Mouse (Mus musculus) bone marrow macrophage, adult 2 months (primary cell): ENCODE data around the gene Polr2g. TPM values are rescaled to one million over a fixed set of nuclear protein-coding genes. Genes with fewer than 3 reads are reported as not detected.

Source experiments
- H3K27ac ChIP-seq: 2 replicates; pipeline ENCODE4 v1.5.1; 2012; ENCODE audit warnings: low read depth, low read length; ENCODE audit not compliant: insufficient read depth
- H3K4me1 ChIP-seq: 2 replicates; pipeline ENCODE4 v1.6.1; 2012; ENCODE audit warnings: low read length; ENCODE audit not compliant: control insufficient read depth, insufficient read depth
- H3K4me3 ChIP-seq: 2 replicates; pipeline ENCODE4 v1.5.1; 2012; ENCODE audit warnings: mild to moderate bottlenecking, low read length, moderate library complexity; ENCODE audit not compliant: insufficient read depth
- CTCF ChIP-seq: IDR thresholded peaks from 2 replicates; pipeline ENCODE4 v1.5.1; 2012; ENCODE audit warnings: low read depth, mild to moderate bottlenecking, low read length, moderate library complexity
- POLR2A ChIP-seq: IDR thresholded peaks from 2 replicates; pipeline ENCODE4 v1.6.1; 2012; ENCODE audit warnings: mild to moderate bottlenecking, low read depth, low read length, borderline replicate concordance
- polyA plus RNA-seq: library from polyadenylated mRNA; stranded (reverse); fragments of >200 nt; gene quantifications from 2 replicates; pipeline ENCODE4 v1.2.4, GENCODE M21; 2012; ENCODE audit not compliant: missing spikeins, insufficient read depth, insufficient read length

The Polr2g gene
- polyA plus RNA-seq, 1 experiment, result 62.5 TPM

DNA sequence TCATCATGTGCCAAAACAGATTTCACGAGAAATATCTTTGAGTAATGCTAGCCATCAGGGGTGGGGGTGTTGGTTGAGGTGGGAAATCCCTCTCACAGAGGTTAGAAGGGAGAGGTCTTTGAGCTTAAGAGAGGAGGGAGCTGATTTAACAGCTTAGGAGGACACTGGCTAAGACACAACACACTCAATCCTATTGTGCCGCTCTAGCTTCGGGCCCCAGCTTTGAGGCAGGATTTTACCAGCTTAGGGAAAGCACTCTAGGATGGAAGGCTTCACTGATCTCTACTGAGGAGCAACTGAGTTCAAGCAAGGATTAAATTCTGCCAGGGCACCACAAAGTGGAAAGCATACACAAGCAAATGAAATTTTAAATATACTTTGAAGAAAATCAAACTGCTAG is 18.6 kb upstream of the Polr2g start:
- Histone ChIP-seq H3K27ac (no peak overlapping the region), H3K4me1 (peaks cover 13% of the 10 kb centered on the region), H3K4me3 (no peak overlapping the region)
- TF ChIP-seq CTCF, result no peak
- TF ChIP-seq POLR2A, result no peak

DNA sequence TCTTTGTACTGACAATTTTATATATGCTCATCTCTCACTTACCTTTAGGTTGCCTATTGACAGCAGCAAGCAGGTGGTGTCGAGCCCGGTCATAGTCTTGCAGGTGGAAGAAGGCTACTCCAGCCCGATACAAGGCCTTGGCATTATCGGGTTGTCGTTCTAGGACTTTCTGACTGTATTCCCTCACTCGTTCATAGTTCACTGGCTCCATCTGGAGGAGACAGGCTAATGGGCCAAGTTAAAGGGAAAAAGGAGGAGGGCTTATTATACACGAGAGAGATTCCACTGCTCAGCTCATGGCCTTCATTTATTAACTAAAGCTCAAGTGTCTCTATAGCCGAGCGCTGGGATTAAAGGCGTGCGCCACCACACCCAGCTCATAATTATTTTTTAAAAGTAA is 17.4 kb upstream of the Polr2g start:
- Histone ChIP-seq H3K4me1 (peaks cover 13% of the 10 kb centered on the region), H3K4me3 (no peak overlapping the region), H3K27ac (no peak overlapping the region)
- TF ChIP-seq CTCF (no peak), POLR2A (no peak)

DNA sequence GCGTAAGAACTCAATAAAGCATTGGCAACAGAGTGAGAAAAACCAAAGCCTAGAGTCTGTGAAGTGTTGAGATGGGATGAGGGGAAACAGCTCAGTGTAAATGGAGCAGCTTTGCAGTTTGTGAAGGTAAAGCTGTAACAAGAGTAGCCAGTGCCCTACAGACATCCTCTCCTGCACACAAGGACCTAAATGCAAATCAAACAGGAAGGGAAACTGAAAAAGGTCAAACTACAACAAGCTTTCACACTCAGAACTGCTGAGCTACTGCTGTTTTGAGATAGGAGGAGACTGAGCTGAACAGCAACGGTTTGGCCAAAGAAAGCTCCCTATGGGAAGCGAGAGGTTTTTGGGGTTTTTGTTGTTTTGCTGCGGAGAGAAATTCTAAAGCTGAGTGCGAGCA is 8.4 kb upstream of the Polr2g start:
- TF ChIP-seq POLR2A (no peak), CTCF (no peak)
- Histone ChIP-seq H3K27ac (peak overlapping the region; percentile 36), H3K4me3 (no peak overlapping the region), H3K4me1 (peaks cover 25% of the 10 kb centered on the region)

DNA sequence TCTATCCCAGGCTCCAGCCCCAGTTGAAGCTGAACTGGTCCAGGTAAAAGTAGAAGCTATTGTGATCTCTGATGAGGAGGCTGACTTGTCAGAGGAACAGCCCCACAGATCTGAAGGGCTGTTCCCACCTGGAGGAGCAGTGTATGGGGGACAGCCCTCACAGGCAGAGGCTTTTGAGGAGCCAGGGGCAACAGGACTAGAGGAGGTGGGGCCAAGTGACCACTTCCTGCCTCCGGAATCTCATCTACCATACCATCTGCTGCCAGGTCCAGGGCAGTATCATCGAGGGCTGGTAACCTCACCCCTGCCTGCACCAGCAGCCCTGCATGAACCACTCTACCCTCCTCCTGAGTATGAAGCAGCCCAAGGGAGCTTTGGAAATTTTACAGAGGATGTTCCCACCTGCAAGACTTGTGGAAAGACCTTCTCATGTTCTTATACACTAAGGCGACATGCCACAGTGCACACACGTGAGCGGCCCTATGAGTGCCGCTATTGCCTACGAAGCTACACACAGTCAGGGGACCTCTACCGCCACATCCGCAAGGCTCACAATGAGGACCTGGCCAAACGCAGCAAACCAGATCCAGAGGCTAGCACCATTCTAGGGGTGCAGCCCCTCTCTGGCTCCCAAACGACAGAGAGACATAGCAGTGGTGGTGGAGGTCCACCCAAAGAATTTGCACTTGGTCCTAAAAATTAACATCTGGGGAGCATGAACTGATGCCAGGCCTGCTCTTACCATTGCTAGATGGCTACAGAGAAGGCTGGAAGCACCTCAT is 5.7 kb upstream of the Polr2g start:
- TF ChIP-seq CTCF, result no peak
- TF ChIP-seq POLR2A, result no peak
- peaks cover 25% of the 10 kb centered on the region for H3K4me1 ChIP-seq
- H3K4me3 ChIP-seq, result no peak overlapping the region
- H3K27ac ChIP-seq, result no peak overlapping the region

DNA sequence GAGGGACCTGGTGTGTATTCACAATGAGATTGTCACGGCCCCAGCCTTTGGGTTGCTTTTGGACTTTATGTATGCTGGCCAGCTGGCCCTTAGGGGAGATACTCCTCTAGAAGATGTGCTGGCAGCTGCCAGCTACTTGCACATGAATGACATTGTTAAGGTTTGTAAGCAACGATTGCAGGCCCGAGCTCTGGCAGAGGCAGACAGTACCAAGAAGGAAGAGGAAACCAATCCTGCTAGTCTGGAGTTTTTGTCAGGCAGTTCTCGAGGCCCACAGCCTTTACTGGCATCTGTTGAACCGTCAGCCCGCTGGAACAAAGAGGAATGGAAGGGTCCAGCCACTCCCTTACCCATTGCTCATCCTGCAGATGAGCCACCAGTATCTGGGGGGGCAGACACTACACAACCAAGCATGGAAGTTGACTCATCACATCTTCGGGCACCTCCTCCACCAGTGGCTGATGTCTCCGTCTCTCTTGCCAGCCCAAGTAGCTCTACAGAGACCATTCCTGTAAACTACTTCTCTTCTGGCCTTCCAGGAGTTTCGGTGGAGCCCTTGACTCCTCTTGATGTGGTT is 4.9 kb upstream of the Polr2g start:
- peak overlapping the region; percentile 14; the same call in 1 of the 2 replicates for H3K27ac ChIP-seq
- TF ChIP-seq CTCF (no peak), POLR2A (no peak)
- peaks cover 27% of the 10 kb centered on the region for H3K4me1 ChIP-seq
- H3K4me3 ChIP-seq, result peak overlapping the region; percentile 69; the same call in 1 of the 2 replicates

DNA sequence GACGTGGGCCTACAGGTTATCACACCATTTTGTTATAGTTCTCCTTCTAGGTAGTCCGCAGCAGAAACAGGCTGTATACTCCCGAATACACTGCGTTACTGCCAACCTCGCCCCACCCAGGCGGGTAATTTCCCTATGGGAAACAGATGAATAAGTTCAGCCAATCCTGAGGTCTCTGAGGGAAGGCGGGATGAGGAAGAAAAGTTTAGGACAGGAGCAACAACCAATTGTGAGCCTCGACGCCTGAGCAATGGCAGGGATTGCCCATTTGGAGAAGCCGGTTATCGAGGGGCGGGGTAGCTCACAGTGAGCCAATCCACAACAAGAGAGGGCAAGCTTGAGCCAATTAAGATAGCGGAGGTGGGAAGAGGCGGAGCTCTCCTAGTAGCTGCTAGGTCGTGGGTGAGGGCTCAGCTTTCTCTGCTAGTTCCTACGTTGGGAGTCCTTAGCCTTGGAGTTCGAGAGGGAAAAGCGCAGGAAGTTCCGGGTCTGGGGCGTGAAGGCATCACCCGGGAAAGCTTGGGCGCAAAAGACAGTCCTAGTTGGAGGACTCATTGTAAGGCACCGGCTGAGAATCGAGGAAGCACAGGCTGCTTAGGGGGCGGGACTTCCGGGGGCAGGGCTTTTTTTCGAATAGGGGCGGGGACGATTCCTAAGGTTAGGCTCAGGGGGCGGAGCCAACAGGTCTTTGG is 3.9 kb upstream of the Polr2g start, which contains the start of gene Zbtb3:
Gene Zbtb3, plus strand, starts transcription at position 426 of the 692 bp plus-strand sequence.
- H3K4me3 ChIP-seq, result peak within 1 kb of the TSS; percentile 69
- peak within 1 kb of the TSS; percentile 59 for H3K27ac ChIP-seq
- TF ChIP-seq CTCF, result no peak
- TF ChIP-seq POLR2A, result 0 out of 2 replicates have a peak, but pooled peaks have one; percentile 32
- H3K4me1 ChIP-seq, result peaks cover 27% of the 10 kb centered on the region

DNA sequence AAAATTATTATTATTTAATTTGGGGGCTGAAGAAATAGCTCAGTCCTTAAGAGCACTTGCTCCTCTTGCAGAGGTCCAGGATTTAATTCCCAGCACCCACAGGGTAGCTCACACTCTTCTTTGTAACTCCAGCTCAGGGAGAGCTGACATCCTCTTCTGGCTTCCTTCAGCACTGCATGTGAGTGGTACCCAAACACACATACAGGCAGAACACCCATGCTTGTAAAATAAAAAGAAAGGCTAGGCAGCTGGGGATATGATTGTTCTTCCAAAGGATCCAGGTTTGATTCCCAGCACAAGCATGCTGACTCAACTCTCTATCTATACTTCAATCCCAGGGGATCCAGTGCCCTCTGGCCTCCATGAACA is 554 bp upstream of the Polr2g start:
- peak overlapping the region; percentile 90; the same call in 1 of the 2 replicates for H3K4me3 ChIP-seq
- peak overlapping the region; percentile 11; the same call in 1 of the 2 replicates for H3K27ac ChIP-seq
- TF ChIP-seq CTCF, result no peak
- no peak for TF ChIP-seq POLR2A
- H3K4me1 ChIP-seq, result peaks cover 21% of the 10 kb centered on the region

DNA sequence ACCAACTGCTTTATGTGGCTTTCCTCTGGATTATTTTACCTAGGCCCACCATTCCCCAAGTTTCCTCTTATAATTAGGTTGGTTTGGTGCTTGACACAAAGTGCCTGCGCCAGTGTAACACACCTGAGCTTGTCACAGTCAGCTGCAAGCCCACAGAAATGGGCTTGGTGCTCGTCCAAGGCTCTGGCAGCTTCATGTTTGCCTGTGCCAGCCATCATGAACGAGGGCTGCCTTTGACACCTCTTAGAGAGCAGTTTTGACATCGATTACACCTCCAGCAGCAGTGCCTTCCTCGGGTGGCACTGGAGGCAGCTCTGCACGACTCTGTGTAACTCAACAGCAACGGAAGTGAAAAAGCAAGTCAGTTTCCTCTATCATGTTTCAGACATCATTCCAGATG is 8.2 kb downstream of the Polr2g start:
- H3K4me3 ChIP-seq, result no peak overlapping the region
- TF ChIP-seq CTCF (no peak), POLR2A (no peak)
- no peak overlapping the region for H3K27ac ChIP-seq
- H3K4me1 ChIP-seq, result peaks cover 3% of the 10 kb centered on the region

DNA sequence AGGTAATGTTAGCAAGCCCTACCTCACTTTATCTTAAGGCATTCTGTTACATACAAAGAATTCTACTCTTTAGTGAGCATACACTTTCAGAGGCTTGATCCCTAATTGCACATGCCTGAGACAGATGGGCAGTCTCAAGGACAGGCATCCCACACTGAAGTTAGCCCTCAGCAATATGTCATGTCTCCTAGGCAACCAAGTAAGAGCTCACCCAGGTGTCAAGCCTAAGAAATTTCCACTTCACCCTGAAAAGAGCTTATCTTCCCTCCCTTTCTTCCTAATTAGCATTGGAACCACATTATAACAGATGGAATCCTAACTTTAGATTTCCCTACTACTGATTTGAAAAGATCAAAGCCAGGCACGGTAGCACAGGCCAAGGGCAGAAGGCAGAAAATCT is 9.2 kb downstream of the Polr2g start:
- peaks cover 5% of the 10 kb centered on the region for H3K4me1 ChIP-seq
- TF ChIP-seq POLR2A (no peak), CTCF (no peak)
- H3K4me3 ChIP-seq, result no peak overlapping the region

DNA sequence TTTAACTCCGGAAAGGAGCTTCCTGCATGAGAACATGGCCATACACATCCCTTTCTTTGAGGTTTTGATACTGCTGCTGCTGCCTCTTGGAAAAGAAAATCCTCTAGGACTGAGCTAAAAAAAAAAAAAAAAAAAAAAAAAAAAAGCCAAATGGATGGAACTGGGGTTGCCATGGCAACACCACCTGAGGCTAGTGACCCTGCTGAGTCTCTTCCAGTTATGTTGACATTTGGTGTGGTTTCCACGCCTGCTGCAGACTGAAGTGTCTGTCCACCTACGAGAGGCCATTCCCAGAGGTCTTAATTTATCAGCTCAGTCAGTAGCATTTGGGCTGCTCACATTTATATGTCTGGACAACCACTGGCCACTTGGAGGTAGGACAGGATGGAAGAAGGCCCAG is 9.9 kb downstream of the Polr2g start:
- H3K4me3 ChIP-seq, result no peak overlapping the region
- TF ChIP-seq CTCF (no peak), POLR2A (no peak)

More for the DNA sequence above, 9.2 kb downstream of the Polr2g start:
- H3K27ac ChIP-seq, result no peak overlapping the region

More for the DNA sequence above, 9.9 kb downstream of the Polr2g start:
- Histone ChIP-seq H3K27ac (no peak overlapping the region), H3K4me1 (peaks cover 5% of the 10 kb centered on the region)
